Mouse (Mus musculus): ENCODE data around the gene Sh3kbp1. TPM values are rescaled to one million over a fixed set of nuclear protein-coding genes. Genes with fewer than 3 reads are reported as not detected.

Gene Sh3kbp1
- polyA plus RNA-seq, 2 experiments = 26.7 to 49.8 TPM

GRCm38 (mm10) chrX:159756901-159757821 is 130.1 kb downstream of the Sh3kbp1 start:
- no peak for TF ChIP-seq POLR2A (IDR thresholded peaks at IDR 0.05; ENCODE audit: borderline replicate concordance, extremely low read depth, insufficient read depth, insufficient read length)
- Histone ChIP-seq H3K27ac (replicated peaks; ENCODE audit: low read depth, low read length) (no peak overlapping the region), H3K9me3 (ENCODE audit: control insufficient read depth, low read length) (no peaks in the 10 kb centered on the region), H3K36me3 (ENCODE audit: control insufficient read depth, insufficient read depth, low read length) (no peaks in the 10 kb centered on the region), H3K4me1 (ENCODE audit: control insufficient read depth, insufficient read depth, low read length) (no peaks in the 10 kb centered on the region), H3K4me2 (replicated peaks; ENCODE audit: low read depth, low read length, severe bottlenecking) (no peak overlapping the region), H3K4me3 (replicated peaks; ENCODE audit: low read length) (no peak overlapping the region), H3K27me3 (ENCODE audit: control insufficient read depth, insufficient read depth, low read length) (no peaks in the 10 kb centered on the region), H3K9ac (ENCODE audit: low read depth, low read length, severe bottlenecking) (no peak overlapping the region)
- WGBS = 89% methylated on average over 7 of the region's 7 CpGs
- DNase-seq (ENCODE audit: low spot score) (no peak), ATAC-seq (ENCODE audit: low FRiP score, low read depth) (no peak)

- H3K36me3 ChIP-seq (ENCODE audit: control insufficient read depth, insufficient read depth, low read length) = no peaks in the 10 kb centered on the region
- no peak overlapping the region for H3K4me3 ChIP-seq (replicated peaks; ENCODE audit: low read length)
- H3K27ac ChIP-seq (replicated peaks; ENCODE audit: low read depth, low read length) = no peak overlapping the region
- DNase-seq (ENCODE audit: low spot score) (no peak), ATAC-seq (ENCODE audit: low FRiP score, low read depth) (no peak)
- H3K27me3 ChIP-seq (ENCODE audit: control insufficient read depth, insufficient read depth, low read length) = no peaks in the 10 kb centered on the region
- TF ChIP-seq POLR2A (IDR thresholded peaks at IDR 0.05; ENCODE audit: borderline replicate concordance, extremely low read depth, insufficient read depth, insufficient read length) = no peak
- H3K4me1 ChIP-seq (ENCODE audit: control insufficient read depth, insufficient read depth, low read length) = no peaks in the 10 kb centered on the region
- H3K9me3 ChIP-seq (ENCODE audit: control insufficient read depth, low read length) = no peaks in the 10 kb centered on the region
- no peak overlapping the region for H3K9ac ChIP-seq (ENCODE audit: low read depth, low read length, severe bottlenecking)
- 82% methylated on average over 5 of the region's 5 CpGs for WGBS
- H3K4me2 ChIP-seq (replicated peaks; ENCODE audit: low read depth, low read length, severe bottlenecking) = no peak overlapping the region
Measured at GRCm38 (mm10) chrX:159757854-159758540, 130.9 kb downstream of the Sh3kbp1 start.

GRCm38 (mm10) chrX:159763801-159764200 is 136.7 kb downstream of the Sh3kbp1 start:
- H3K9me3 ChIP-seq (ENCODE audit: control insufficient read depth, low read length) = no peaks in the 10 kb centered on the region
- H3K27me3 ChIP-seq (ENCODE audit: control insufficient read depth, insufficient read depth, low read length) = no peaks in the 10 kb centered on the region
- WGBS = 75% methylated on average over 3 of the region's 3 CpGs

GRCm38 (mm10) chrX:159765850-159766249 is 138.8 kb downstream of the Sh3kbp1 start:
- WGBS = 68% methylated on average over 1 of the region's 1 CpGs
- Histone ChIP-seq H3K36me3 (ENCODE audit: control insufficient read depth, insufficient read depth, low read length) (no peaks in the 10 kb centered on the region), H3K4me2 (replicated peaks; ENCODE audit: low read depth, low read length, severe bottlenecking) (no peak overlapping the region), H3K27me3 (ENCODE audit: control insufficient read depth, insufficient read depth, low read length) (no peaks in the 10 kb centered on the region), H3K4me1 (ENCODE audit: control insufficient read depth, insufficient read depth, low read length) (no peaks in the 10 kb centered on the region), H3K9me3 (ENCODE audit: control insufficient read depth, low read length) (no peaks in the 10 kb centered on the region), H3K4me3 (replicated peaks; ENCODE audit: low read length) (no peak overlapping the region), H3K9ac (ENCODE audit: low read depth, low read length, severe bottlenecking) (no peak overlapping the region), H3K27ac (replicated peaks; ENCODE audit: low read depth, low read length) (no peak overlapping the region)
- ATAC-seq (ENCODE audit: low FRiP score, low read depth) (no peak), DNase-seq (ENCODE audit: low spot score) (no peak)
- no peak for TF ChIP-seq POLR2A (IDR thresholded peaks at IDR 0.05; ENCODE audit: borderline replicate concordance, extremely low read depth, insufficient read depth, insufficient read length)

More at GRCm38 (mm10) chrX:159763801-159764200, 136.7 kb downstream of the Sh3kbp1 start:
- H3K9ac ChIP-seq (ENCODE audit: low read depth, low read length, severe bottlenecking) = no peak overlapping the region
- no peak overlapping the region for H3K4me3 ChIP-seq (replicated peaks; ENCODE audit: low read length)
- no peaks in the 10 kb centered on the region for H3K36me3 ChIP-seq (ENCODE audit: control insufficient read depth, insufficient read depth, low read length)
- no peak for ATAC-seq (ENCODE audit: low FRiP score, low read depth)
- TF ChIP-seq POLR2A (IDR thresholded peaks at IDR 0.05; ENCODE audit: borderline replicate concordance, extremely low read depth, insufficient read depth, insufficient read length) = no peak
- H3K27ac ChIP-seq (replicated peaks; ENCODE audit: low read depth, low read length) = no peak overlapping the region
- DNase-seq (ENCODE audit: low spot score) = no peak
- H3K4me1 ChIP-seq (ENCODE audit: control insufficient read depth, insufficient read depth, low read length) = no peaks in the 10 kb centered on the region
- no peak overlapping the region for H3K4me2 ChIP-seq (replicated peaks; ENCODE audit: low read depth, low read length, severe bottlenecking)

- H3K27ac ChIP-seq (replicated peaks; ENCODE audit: low read depth, low read length) = no peak overlapping the region
- no peaks in the 10 kb centered on the region for H3K27me3 ChIP-seq (ENCODE audit: control insufficient read depth, insufficient read depth, low read length)
- DNase-seq (ENCODE audit: low spot score) (no peak), ATAC-seq (ENCODE audit: low FRiP score, low read depth) (no peak)
- H3K4me1 ChIP-seq (ENCODE audit: control insufficient read depth, insufficient read depth, low read length) = no peaks in the 10 kb centered on the region
- H3K4me3 ChIP-seq (replicated peaks; ENCODE audit: low read length) = no peak overlapping the region
- TF ChIP-seq POLR2A (IDR thresholded peaks at IDR 0.05; ENCODE audit: borderline replicate concordance, extremely low read depth, insufficient read depth, insufficient read length) = no peak
- no peaks in the 10 kb centered on the region for H3K36me3 ChIP-seq (ENCODE audit: control insufficient read depth, insufficient read depth, low read length)
- H3K4me2 ChIP-seq (replicated peaks; ENCODE audit: low read depth, low read length, severe bottlenecking) = no peak overlapping the region
- H3K9me3 ChIP-seq (ENCODE audit: control insufficient read depth, low read length) = no peaks in the 10 kb centered on the region
- WGBS = 68% methylated on average over 2 of the region's 2 CpGs
- H3K9ac ChIP-seq (ENCODE audit: low read depth, low read length, severe bottlenecking) = no peak overlapping the region
Measured at GRCm38 (mm10) chrX:159769005-159769404, 141.9 kb downstream of the Sh3kbp1 start.
